Comparison of ENCODE assay signal across 32 mouse cellular contexts in genomic region chr11:95510631-95511030, GRCm38 (mm10). TPM values are rescaled to one million over a fixed set of nuclear protein-coding genes. Genes with fewer than 3 reads are reported as not detected.
"Had no signal": no experiment of that assay in that cellular context is flagged by ENCODE, and none has a peak within 500 bp of the region (broad histone marks: within the 10 kb centered on the region; RNA-seq: fewer than 3 reads in every experiment).

No protein-coding gene starts in this region.

- H3K36me3 ChIP-seq: limb, embryonic 10.5 days; limb, embryonic 13.5 days; limb, embryonic 15.5 days; liver, embryonic 12.5 days; liver, embryonic 13.5 days; liver, embryonic 15.5 days; lung, embryonic 15.5 days; midbrain, embryonic 10.5 days; midbrain, embryonic 12.5 days; midbrain, embryonic 13.5 days; midbrain, embryonic 15.5 days; neural tube, embryonic 12.5 days had no signal

- H3K9me3 ChIP-seq: limb, embryonic 10.5 days; limb, embryonic 12.5 days; limb, embryonic 13.5 days; limb, embryonic 15.5 days; liver, embryonic 12.5 days; liver, embryonic 13.5 days; liver, embryonic 15.5 days; lung, embryonic 15.5 days; megakaryocyte, embryonic 14.5 days; midbrain, embryonic 10.5 days; midbrain, embryonic 12.5 days; midbrain, embryonic 13.5 days; midbrain, embryonic 15.5 days; neural tube, embryonic 12.5 days had no signal

- ATAC-seq: liver, embryonic 12.5 days; liver, postnatal 0 days; lung, postnatal 0 days; midbrain, embryonic 13.5 days; midbrain, embryonic 15.5 days; midbrain, embryonic 16.5 days had no signal

- H3K4me3 ChIP-seq: limb, embryonic 10.5 days; limb, embryonic 12.5 days; limb, embryonic 13.5 days; limb, embryonic 15.5 days; liver, embryonic 12.5 days; liver, embryonic 13.5 days; liver, embryonic 15.5 days; lung, embryonic 15.5 days; megakaryocyte, embryonic 14.5 days; midbrain, embryonic 10.5 days; midbrain, embryonic 12.5 days; midbrain, embryonic 13.5 days; midbrain, embryonic 15.5 days; myocyte; neural tube, embryonic 12.5 days had no signal

- DNase-seq: left cerebral cortex, postnatal 4 days; liver; liver, embryonic 13.5 days; liver, postnatal 0 days; lung, adult 18-20 months; lung, adult 2 months; lung, embryonic 14.5 days; lung, postnatal 10 days; lung, postnatal 14 days; lung, postnatal 36 days; midbrain, embryonic 14.5 days had no signal

RNA-seq across cellular contexts. Expression of gene Nxph3, which starts 3.7 kb away (rescaled TPM):
- total RNA-seq: liver, adult 2 months; megakaryocyte progenitor cell, adult 5-6 weeks; megakaryocyte, adult 5-6 weeks; megakaryocyte-erythroid progenitor cell, adult 5-6 weeks; monocyte, adult 5-6 weeks had no signal
